In the genomic region with DNA sequence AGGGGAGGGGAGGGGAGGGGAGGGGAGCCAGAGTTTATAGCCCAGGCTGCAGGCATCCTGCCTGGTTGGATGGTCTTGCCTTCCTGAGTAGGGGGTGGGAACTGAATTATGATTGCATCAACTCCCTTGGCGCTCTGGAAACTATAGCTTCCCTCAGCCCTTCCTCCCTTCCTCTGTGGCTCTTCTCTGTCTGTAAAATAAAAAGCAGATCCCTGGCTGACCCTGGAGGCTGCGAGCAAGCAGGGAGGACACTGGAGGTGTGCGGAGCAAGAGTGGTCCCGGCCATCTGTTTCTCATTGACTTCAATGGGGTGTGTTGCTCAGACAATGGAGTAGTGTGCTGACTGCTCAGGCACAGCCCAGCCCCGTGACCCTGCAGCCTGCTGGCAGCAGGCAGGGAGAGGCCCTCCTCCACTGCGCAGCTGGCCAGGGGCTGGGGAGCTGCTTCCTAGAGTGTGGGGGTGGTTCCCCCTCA, we compare ENCODE assay signal across 9 mouse cellular contexts. TPM values are rescaled to one million over a fixed set of nuclear protein-coding genes. Genes with fewer than 3 reads are reported as not detected.
A peak's percentile ranks its signal among the peaks of the same experiment; 100 is the strongest.
DNase-seq lines count a peak whose midpoint lies in the region; ATAC-seq and TF ChIP-seq lines count a peak whose summit lies in the region.
"Had no signal": no experiment of that assay in that cellular context is flagged by ENCODE, and none has a peak within 500 bp of the region (broad histone marks: within the 10 kb centered on the region; RNA-seq: fewer than 3 reads in every experiment).

No protein-coding gene starts in this region.

- H3K27me3 ChIP-seq in intestine, postnatal 0 days (replicated peaks; ENCODE audit: control insufficient read depth, insufficient read depth, low read length) = no peaks in the 10 kb centered on the region
- H3K27me3 ChIP-seq in midbrain, embryonic 16.5 days (ENCODE audit: control insufficient read depth, insufficient read depth, low read depth, low read length) = no peaks in the 10 kb centered on the region

- 6% methylated on average over 6 of the region's 6 CpGs for WGBS in intestine, postnatal 0 days
- WGBS in midbrain, embryonic 16.5 days = 2% methylated on average over 6 of the region's 6 CpGs

- peak overlapping the region; percentile 60 for H3K27ac ChIP-seq in intestine, postnatal 0 days (ENCODE audit: low read depth, low read length)
- peak overlapping the region; percentile 67 for H3K27ac ChIP-seq in midbrain, embryonic 16.5 days (ENCODE audit: low read length)

- H3K36me3 ChIP-seq in intestine, postnatal 0 days (ENCODE audit: control insufficient read depth, insufficient read depth) = no peaks in the 10 kb centered on the region
- no peaks in the 10 kb centered on the region for H3K36me3 ChIP-seq in midbrain, embryonic 16.5 days (ENCODE audit: control insufficient read depth, insufficient read depth, low read length)

- H3K9me3 ChIP-seq in intestine, postnatal 0 days (ENCODE audit: control insufficient read depth) = no peaks in the 10 kb centered on the region
- no peaks in the 10 kb centered on the region for H3K9me3 ChIP-seq in midbrain, embryonic 16.5 days (replicated peaks; ENCODE audit: control insufficient read depth, low read length, poor library complexity, severe bottlenecking)

- H3K9ac ChIP-seq in intestine, postnatal 0 days (ENCODE audit: low read depth, low read length) = no peak overlapping the region
- peak overlapping the region; percentile 49; the same call in 1 of the 2 replicates for H3K9ac ChIP-seq in midbrain, embryonic 16.5 days (ENCODE audit: low read depth, low read length)

- ATAC-seq in intestine, postnatal 0 days = peak; percentile 88
- peak; percentile 84; the same call in 1 of the 2 replicates for ATAC-seq in midbrain, embryonic 16.5 days
- ATAC-seq in erythroid progenitor cell, adult 5-6 weeks (replicated peaks; ENCODE audit: low FRiP score, poor library complexity, severe bottlenecking) = no peak

- DNase-seq in adrenal gland, postnatal 10 days = peak; percentile 52
- no peak for DNase-seq in adrenal gland, adult 2 months
- peak; percentile 58 for DNase-seq in urinary bladder, postnatal 14 days (ENCODE audit: low spot score)
- no peak for DNase-seq in urinary bladder, postnatal 10 days (ENCODE audit: low spot score)
- peak; percentile 44 to 70 for DNase-seq in heart, adult 18-20 months

- TF ChIP-seq CTCF in intestine, postnatal 0 days (IDR thresholded peaks at IDR 0.05; ENCODE audit: low read depth) = peak; percentile 11; the same call in 1 of the 2 replicates

- peak overlapping the region; percentile 32; the same call in 1 of the 2 replicates for H3K4me2 ChIP-seq in intestine, postnatal 0 days (replicated peaks; ENCODE audit: low read depth)
- H3K4me2 ChIP-seq in midbrain, embryonic 16.5 days (ENCODE audit: low read length) = peak overlapping the region; percentile 20; the same call in 1 of the 2 replicates

- H3K4me1 ChIP-seq in intestine, postnatal 0 days (replicated peaks; ENCODE audit: control insufficient read depth, insufficient read depth, low read length) = peaks cover 4% of the 10 kb centered on the region; the same call in 1 of the 2 replicates
- H3K4me1 ChIP-seq in midbrain, embryonic 16.5 days (ENCODE audit: control insufficient read depth, insufficient read depth, low read length) = peaks cover 12% of the 10 kb centered on the region

- H3K4me3 ChIP-seq in intestine, postnatal 0 days (ENCODE audit: low read depth, low read length) = no peak overlapping the region
- no peak overlapping the region for H3K4me3 ChIP-seq in midbrain, embryonic 16.5 days (ENCODE audit: low read depth, low read length)

RNA-seq across cellular contexts. Expression of a gene that starts 27.3 kb away (rescaled TPM):
- 10 to 100 TPM; 52.0 to 57.7 TPM for total RNA-seq in adrenal gland, postnatal 10 days (2021)
- total RNA-seq in adrenal gland, adult 2 months (2021) = 10 to 100 TPM; 30.7 to 69.6 TPM
- 80.5 and 129 TPM in 2 replicates for polyA plus RNA-seq in adrenal gland, adult 2 months (2012; rRNA removed)
- total RNA-seq in heart, adult 18-20 months (2021) = 10 to 100 TPM; 19.5 to 22.9 TPM
- 101 and 105 TPM in 2 replicates for polyA plus RNA-seq in intestine, postnatal 0 days (2015; fragmentation: Nextera tagmentation; extraction: Ambion mirVana)
- 2.9 and 4.1 TPM in 2 replicates for polyA plus RNA-seq in midbrain, embryonic 16.5 days (2015; fragmentation: Nextera tagmentation; extraction: Ambion mirVana)
- total RNA-seq in erythroid progenitor cell, adult 5-6 weeks (2015; ENCODE audit: low replicate concordance) = 10.1 and 20.5 TPM in 2 replicates
- 9.9 and 12.9 TPM in 2 replicates for total RNA-seq in erythroid progenitor cell, adult 5-6 weeks (2017; ENCODE audit: low replicate concordance)

RNA-seq across cellular contexts. Expression of a gene that starts 33.7 kb away (rescaled TPM):
- 10 to 100 TPM; 31.2 to 68.1 TPM for total RNA-seq in adrenal gland, postnatal 10 days (2021)
- total RNA-seq in adrenal gland, adult 2 months (2021) = under 1 TPM in 1 of 2 experiments, not detected in 1; 0.49 TPM
- polyA plus RNA-seq in adrenal gland, adult 2 months (2012; rRNA removed) = not detected in 2 replicates
- not detected for total RNA-seq in heart, adult 18-20 months (2021)
- 48.8 and 59.0 TPM in 2 replicates for polyA plus RNA-seq in intestine, postnatal 0 days (2015; fragmentation: Nextera tagmentation; extraction: Ambion mirVana)
- polyA plus RNA-seq in midbrain, embryonic 16.5 days (2015; fragmentation: Nextera tagmentation; extraction: Ambion mirVana) = not detected in 2 replicates
- total RNA-seq in erythroid progenitor cell, adult 5-6 weeks (2015; ENCODE audit: low replicate concordance) = not detected in 2 replicates
- total RNA-seq in erythroid progenitor cell, adult 5-6 weeks (2017; ENCODE audit: low replicate concordance) = not detected in 2 replicates
- total RNA-seq: hematopoietic stem cell, adult 5-6 weeks had no signal

RNA-seq across cellular contexts. Expression of a gene that starts 59.7 kb away (rescaled TPM):
- 1 to 10 TPM; 2.5 to 4.5 TPM for total RNA-seq in adrenal gland, postnatal 10 days (2021)
- total RNA-seq in adrenal gland, adult 2 months (2021) = 1 to 10 TPM; 4.0 to 6.5 TPM
- 1.5 and 2.9 TPM in 2 replicates for polyA plus RNA-seq in adrenal gland, adult 2 months (2012; rRNA removed)
- total RNA-seq in heart, adult 18-20 months (2021) = under 1 TPM; 0.74 to 0.87 TPM
- polyA plus RNA-seq in intestine, postnatal 0 days (2015; fragmentation: Nextera tagmentation; extraction: Ambion mirVana) = 3.7 and 4.0 TPM in 2 replicates
- polyA plus RNA-seq in midbrain, embryonic 16.5 days (2015; fragmentation: Nextera tagmentation; extraction: Ambion mirVana) = 3.2 and 3.3 TPM in 2 replicates
- not detected in 2 replicates for total RNA-seq in erythroid progenitor cell, adult 5-6 weeks (2015; ENCODE audit: low replicate concordance)
- 1.3 TPM in 1 of 2 replicates, not detected in the other for total RNA-seq in erythroid progenitor cell, adult 5-6 weeks (2017; ENCODE audit: low replicate concordance)

Comparison
In these comparisons a context has a peak if more than half of its experiments do, and no peak if none do; other contexts are left out.
1. DNase-seq: peak in adrenal gland, postnatal 10 days (single experiment), urinary bladder, postnatal 14 days (single experiment) and heart, adult 18-20 months (2 of 2); none in adrenal gland, adult 2 months (single experiment) and urinary bladder, postnatal 10 days (single experiment).
2. RNA of a gene that starts 33.7 kb away (total RNA-seq): 31.2 to 68.1 TPM in adrenal gland, postnatal 10 days; 0.49 TPM in adrenal gland, adult 2 months, not detected in heart, adult 18-20 months and not detected in erythroid progenitor cell, adult 5-6 weeks; every median in the first group is over 10 times any median in the second.